Mouse (Mus musculus): ENCODE results near the gene Wnt9a.
"Not testable (repeated sequence)": the region's sequence is repeated elsewhere in the genome, so short reads cannot be mapped to it uniquely, and the experiment has no call there.

The Wnt9a gene

GRCm38 (mm10) chr11:59332938-59333337 is 26.2 kb downstream of the Wnt9a start:
- DNase-seq (ENCODE audit: extremely low read depth, low read depth, low spot score), result no peak

GRCm38 (mm10) chr11:59335150-59335549 is 28.4 kb downstream of the Wnt9a start:
- DNase-seq (ENCODE audit: extremely low read depth, low read depth, low spot score), result no peak

- DNase-seq (ENCODE audit: extremely low read depth, low read depth, low spot score), result no peak
Measured at GRCm38 (mm10) chr11:59335942-59336341, 29.2 kb downstream of the Wnt9a start.

GRCm38 (mm10) chr11:59336381-59336780 is 29.7 kb downstream of the Wnt9a start:
- DNase-seq (ENCODE audit: extremely low read depth, low read depth, low spot score), result no peak

- no peak for DNase-seq (ENCODE audit: extremely low read depth, low read depth, low spot score)
Measured at GRCm38 (mm10) chr11:59337955-59338735, 31.4 kb downstream of the Wnt9a start.

- no peak for DNase-seq (ENCODE audit: extremely low read depth, low read depth, low spot score)
Measured at GRCm38 (mm10) chr11:59338736-59339120, 32.0 kb downstream of the Wnt9a start.

GRCm38 (mm10) chr11:59342956-59343355 is 36.2 kb downstream of the Wnt9a start:
- DNase-seq (ENCODE audit: extremely low read depth, low read depth, low spot score), result no peak

GRCm38 (mm10) chr11:59346166-59346910 is 39.6 kb downstream of the Wnt9a start:
- no peak for DNase-seq (ENCODE audit: extremely low read depth, low read depth, low spot score)

- no peak for DNase-seq (ENCODE audit: extremely low read depth, low read depth, low spot score)
Measured at GRCm38 (mm10) chr11:59350326-59350725, 43.6 kb downstream of the Wnt9a start.

GRCm38 (mm10) chr11:59354793-59355192 is 48.1 kb downstream of the Wnt9a start:
- no peak for DNase-seq (ENCODE audit: extremely low read depth, low read depth, low spot score)

- DNase-seq (ENCODE audit: extremely low read depth, low read depth, low spot score), result no peak
Measured at GRCm38 (mm10) chr11:59356874-59357289, 50.2 kb downstream of the Wnt9a start.

- DNase-seq (ENCODE audit: extremely low read depth, low read depth, low spot score), result no peak
Measured at GRCm38 (mm10) chr11:59361291-59361690, 54.6 kb downstream of the Wnt9a start.

- DNase-seq (ENCODE audit: extremely low read depth, low read depth, low spot score), result no peak
Measured at GRCm38 (mm10) chr11:59364007-59364406, 57.3 kb downstream of the Wnt9a start.

GRCm38 (mm10) chr11:59364417-59364816 is 57.7 kb downstream of the Wnt9a start:
- no peak for DNase-seq (ENCODE audit: extremely low read depth, low read depth, low spot score)

- no peak for DNase-seq (ENCODE audit: extremely low read depth, low read depth, low spot score)
Measured at GRCm38 (mm10) chr11:59366031-59366430, 59.3 kb downstream of the Wnt9a start.

- DNase-seq (ENCODE audit: extremely low read depth, low read depth, low spot score), result no peak
Measured at GRCm38 (mm10) chr11:59366633-59367032, 59.9 kb downstream of the Wnt9a start.

GRCm38 (mm10) chr11:59367955-59368354 is 61.2 kb downstream of the Wnt9a start:
- DNase-seq (ENCODE audit: extremely low read depth, low read depth, low spot score), result not testable (repeated sequence)

- no peak for DNase-seq (ENCODE audit: extremely low read depth, low read depth, low spot score)
Measured at GRCm38 (mm10) chr11:59369848-59370247, 63.1 kb downstream of the Wnt9a start.

- DNase-seq (ENCODE audit: extremely low read depth, low read depth, low spot score), result no peak
Measured at GRCm38 (mm10) chr11:59375475-59375874, 68.7 kb downstream of the Wnt9a start, which contains the start of gene Prss38. Prss38 (minus strand) TSS chr11:59375657.

GRCm38 (mm10) chr11:59377999-59378398 is 71.3 kb downstream of the Wnt9a start:
- no peak for DNase-seq (ENCODE audit: extremely low read depth, low read depth, low spot score)

GRCm38 (mm10) chr11:59379547-59379946 is 72.8 kb downstream of the Wnt9a start:
- no peak for DNase-seq (ENCODE audit: extremely low read depth, low read depth, low spot score)

All from fat pad, adult 2 months (tissue).